ENCODE assay signal across 20 mouse cellular contexts in the genomic region with DNA sequence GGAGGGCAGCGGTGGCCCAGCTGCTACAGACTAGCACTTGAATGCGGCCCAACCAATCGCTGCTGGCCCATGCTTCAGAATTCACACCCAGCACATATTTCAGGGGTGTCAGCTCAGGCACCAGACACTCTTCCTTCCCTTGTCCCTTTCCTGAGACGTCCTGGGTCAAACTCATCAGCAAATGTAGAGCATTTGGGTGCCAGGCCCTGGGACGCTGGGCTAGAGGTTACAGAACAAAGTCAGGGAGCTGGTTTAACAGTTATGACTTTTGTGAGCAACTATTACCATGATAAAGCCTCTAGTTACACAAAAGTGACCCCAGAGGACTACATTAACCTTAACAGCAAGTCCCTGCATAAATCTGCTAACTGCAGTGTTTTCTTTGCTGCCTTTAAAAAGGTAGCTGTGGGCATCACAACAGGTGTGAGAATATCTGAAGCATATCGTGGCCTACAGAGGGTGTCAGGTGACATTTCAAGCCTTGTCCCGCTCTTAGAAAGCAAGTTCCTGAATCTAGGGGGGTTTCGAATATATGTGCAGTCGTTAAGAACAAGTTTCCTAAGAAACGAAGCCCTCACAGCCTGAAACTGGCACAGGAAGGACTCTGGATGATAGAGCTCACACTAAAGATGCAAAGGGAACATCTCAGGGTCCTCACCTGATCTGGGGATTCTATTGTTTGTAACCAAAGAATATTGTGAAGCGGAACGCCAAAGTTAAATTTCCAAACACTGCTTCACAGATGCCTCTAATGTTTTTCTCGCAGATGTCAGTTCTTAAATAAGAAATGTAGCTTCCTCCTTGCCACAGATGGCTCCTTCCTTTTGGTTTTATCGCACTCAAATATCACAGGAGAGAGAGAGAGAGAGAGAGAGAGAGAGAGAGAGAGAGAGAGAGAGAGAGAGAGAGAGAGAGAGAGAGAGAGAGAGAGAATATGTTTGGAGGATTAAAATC. TPM values are rescaled to one million over a fixed set of nuclear protein-coding genes. Genes with fewer than 3 reads are reported as not detected.
DNase-seq lines count a peak whose midpoint lies in the region; ATAC-seq lines count a peak whose summit lies in the region.
"Had no signal": no experiment of that assay in that cellular context is flagged by ENCODE, and none has a peak within 500 bp of the region (broad histone marks: within the 10 kb centered on the region; RNA-seq: fewer than 3 reads in every experiment).

No protein-coding gene starts in this region.

- peak overlapping the region; percentile 79 for H3K27ac ChIP-seq in forebrain, embryonic 16.5 days (ENCODE audit: low read length)
- H3K27ac ChIP-seq: limb, embryonic 10.5 days; liver, embryonic 13.5 days had no signal

- no peaks in the 10 kb centered on the region for H3K36me3 ChIP-seq in forebrain, embryonic 16.5 days (ENCODE audit: control insufficient read depth, insufficient read depth)
- H3K36me3 ChIP-seq: heart, embryonic 12.5 days; limb, embryonic 10.5 days; liver, embryonic 13.5 days had no signal

- no peak overlapping the region for H3K4me2 ChIP-seq in forebrain, embryonic 16.5 days (ENCODE audit: low read length)
- H3K4me2 ChIP-seq: liver, embryonic 13.5 days had no signal

- no peak overlapping the region for H3K4me3 ChIP-seq in forebrain, embryonic 16.5 days (replicated peaks; ENCODE audit: low read length)
- H3K4me3 ChIP-seq: liver, embryonic 13.5 days had no signal

- WGBS in forebrain, embryonic 16.5 days = 28% methylated on average over 14 of the region's 14 CpGs

- no peak overlapping the region for H3K9ac ChIP-seq in forebrain, embryonic 16.5 days (replicated peaks; ENCODE audit: low read depth, low read length)
- H3K9ac ChIP-seq: heart, embryonic 12.5 days; liver, embryonic 13.5 days had no signal

- peak; percentile 72 for DNase-seq in heart, adult 11 months
- no peak for DNase-seq in heart, adult 8-10 months (ENCODE audit: low spot score)
- peak; percentile 10 for DNase-seq in right cerebral cortex, postnatal 25 days
- no peak for DNase-seq in right cerebral cortex, adult 2 months (ENCODE audit: low spot score in 2 of 2)
- DNase-seq in natural killer cell, adult 2 months (ENCODE audit: low spot score in 2 of 2) = no peak
- DNase-seq in c-Kit-positive CD71-positive TER-119-positive erythroid progenitor cells, embryonic 14.5 days (ENCODE audit: low spot score) = no peak
- DNase-seq in thymus, adult 18-20 months = no peak
- DNase-seq: cerebellum, adult 2 months; gastrocnemius, postnatal 36 days; kidney, adult 11 months; kidney, postnatal 36 days; layer of hippocampus, postnatal 36 days; liver, embryonic 13.5 days; spleen, adult 18-20 months had no signal

- peaks cover 59% of the 10 kb centered on the region for H3K4me1 ChIP-seq in forebrain, embryonic 16.5 days (replicated peaks; ENCODE audit: control insufficient read depth, insufficient read depth, low read length)

- no peak for ATAC-seq in forebrain, embryonic 16.5 days

- H3K27me3 ChIP-seq in forebrain, embryonic 16.5 days (replicated peaks; ENCODE audit: control insufficient read depth, insufficient read depth, low read length) = no peaks in the 10 kb centered on the region; the same call in 1 of the 2 replicates

- H3K9me3 ChIP-seq in forebrain, embryonic 16.5 days (ENCODE audit: control insufficient read depth, low read length) = no peaks in the 10 kb centered on the region
- H3K9me3 ChIP-seq: heart, embryonic 12.5 days; limb, embryonic 10.5 days; liver, embryonic 13.5 days; megakaryocyte, embryonic 14.5 days had no signal

RNA-seq across cellular contexts. Expression of gene Insm1, which starts 5.3 kb away (rescaled TPM):
- not detected for total RNA-seq in heart, adult 8-10 months (2022)
- polyA plus RNA-seq in forebrain, embryonic 16.5 days (2015; fragmentation: Nextera tagmentation; extraction: Ambion mirVana) = 9.1 and 11.8 TPM in 2 replicates
- total RNA-seq: gastrocnemius, postnatal 36 days; heart, postnatal 4 days had no signal
- polyA plus RNA-seq: heart, embryonic 12.5 days; limb, embryonic 10.5 days; liver, embryonic 13.5 days; testis, adult 2 months had no signal

Comparison
In these comparisons a context has a peak if more than half of its experiments do, and no peak if none do; other contexts are left out.
1. DNase-seq: peak in heart, adult 11 months (single experiment) and right cerebral cortex, postnatal 25 days (single experiment); none in heart, adult 8-10 months (single experiment), right cerebral cortex, adult 2 months (0 of 2), natural killer cell, adult 2 months (0 of 2), c-Kit-positive CD71-positive TER-119-positive erythroid progenitor cells, embryonic 14.5 days (single experiment) and thymus, adult 18-20 months (0 of 2).